Mouse (Mus musculus) liver, embryonic 14.5 days (tissue): Measurements from ENCODE around the gene H3f3b.

Experiments used
- CTCF ChIP-seq: IDR thresholded peaks from 2 replicates; pipeline ENCODE4 v1.5.1; 2016; ENCODE audit warnings: antibody characterized with exemption, low read depth, control low read depth
- EP300 ChIP-seq: IDR thresholded peaks from 2 replicates; pipeline ENCODE4 v1.6.1; 2016; ENCODE audit warnings: antibody characterized with exemption, low read depth

GRCm38 (mm10) chr11:116076836-116077235 is 49.1 kb upstream of the H3f3b start:
- TF ChIP-seq EP300, result no peak
- no peak for TF ChIP-seq CTCF
